Mouse (Mus musculus) heart, postnatal 36 days (tissue): ENCODE measurements around the gene Gsg1. TPM values are rescaled to one million over a fixed set of nuclear protein-coding genes. Genes with fewer than 3 reads are reported as not detected.

Experiments
- DNase-seq, 2 experiments: peaks; one replicate each; pipeline ENCODE4 v3.0.0; 2021 to 2022
- intact Hi-C: fragments of 180-260 bp; cut with DNase I; formaldehyde crosslinking; loops from one replicate; pipeline ENCODE4 v1.15.1; 2025
- total RNA-seq, 2 experiments: library from RNA; stranded (reverse); gene quantifications; 2 replicates each; pipeline ENCODE4 v1.2.3; 2021

Gsg1 gene
- total RNA-seq, 2 experiments from 2014 or later, result 0.24 to 0.47 TPM

- intact Hi-C loops, result no loop called here
- no peak for DNase-seq
Measured at GRCm38 (mm10) chr6:135218330-135218729, 35.8 kb downstream of the Gsg1 start.

- intact Hi-C loops, result no loop called here
- DNase-seq, result no peak
Measured at GRCm38 (mm10) chr6:135212666-135213065, 41.5 kb downstream of the Gsg1 start.

- DNase-seq, result no peak
- intact Hi-C loops, result no loop called here
Measured at GRCm38 (mm10) chr6:135211169-135211568, 43.0 kb downstream of the Gsg1 start.

- intact Hi-C loops, result no loop called here
- DNase-seq, result no peak
Measured at GRCm38 (mm10) chr6:135206909-135207308, 47.2 kb downstream of the Gsg1 start.

GRCm38 (mm10) chr6:135205802-135206201 lies 48.3 kb downstream of the Gsg1 start:
- DNase-seq, result no peak
- intact Hi-C loops, result no loop called here

- DNase-seq, result no peak
- intact Hi-C loops, result no loop called here
Measured at GRCm38 (mm10) chr6:135204869-135205268, 49.3 kb downstream of the Gsg1 start.

GRCm38 (mm10) chr6:135203737-135204136 lies 50.4 kb downstream of the Gsg1 start:
- no peak for DNase-seq
- intact Hi-C loops, result no loop called here

GRCm38 (mm10) chr6:135202668-135203067 lies 51.5 kb downstream of the Gsg1 start:
- no peak for DNase-seq
- intact Hi-C loops, result no loop called here

GRCm38 (mm10) chr6:135200122-135200957 lies 53.8 kb downstream of the Gsg1 start:
- intact Hi-C loops, result no loop called here
- no peak for DNase-seq

GRCm38 (mm10) chr6:135198726-135199125 lies 55.4 kb downstream of the Gsg1 start:
- intact Hi-C loops, result no loop called here
- no peak for DNase-seq

- intact Hi-C loops, result no loop called here
- peak; percentile 83 for DNase-seq
Measured at GRCm38 (mm10) chr6:135197921-135198532, 56.1 kb downstream of the Gsg1 start, which contains the start of the genes Fam234b and Hebp1. TSS of gene Fam234b (plus strand) at chr6:135197977. TSS of gene Hebp1 (minus strand) at chr6:135198022.

- DNase-seq, result no peak
- intact Hi-C loops, result no loop called here
Measured at GRCm38 (mm10) chr6:135197446-135197845, 56.7 kb downstream of the Gsg1 start.

GRCm38 (mm10) chr6:135196707-135197106 lies 57.4 kb downstream of the Gsg1 start:
- intact Hi-C loops, result no loop called here
- no peak for DNase-seq

- intact Hi-C loops, result no loop called here
Measured at GRCm38 (mm10) chr6:135194907-135195306, 59.2 kb downstream of the Gsg1 start.

GRCm38 (mm10) chr6:135193733-135194132 lies 60.4 kb downstream of the Gsg1 start:
- intact Hi-C loops, result no loop called here

More at GRCm38 (mm10) chr6:135194907-135195306, 59.2 kb downstream of the Gsg1 start:
- no peak for DNase-seq

GRCm38 (mm10) chr6:135192993-135193392 lies 61.2 kb downstream of the Gsg1 start:
- intact Hi-C loops, result no loop called here
- DNase-seq, result no peak

More at GRCm38 (mm10) chr6:135193733-135194132, 60.4 kb downstream of the Gsg1 start:
- DNase-seq, result no peak

- DNase-seq, result no peak
- intact Hi-C loops, result no loop called here
Measured at GRCm38 (mm10) chr6:135191906-135192305, 62.2 kb downstream of the Gsg1 start.

- intact Hi-C loops, result no loop called here
- DNase-seq, result no peak
Measured at GRCm38 (mm10) chr6:135190122-135190521, 64.0 kb downstream of the Gsg1 start.

- intact Hi-C loops, result no loop called here
- no peak for DNase-seq
Measured at GRCm38 (mm10) chr6:135188629-135189028, 65.5 kb downstream of the Gsg1 start.
